ENCODE assay signal across 8 mouse cellular contexts in the genomic region with DNA sequence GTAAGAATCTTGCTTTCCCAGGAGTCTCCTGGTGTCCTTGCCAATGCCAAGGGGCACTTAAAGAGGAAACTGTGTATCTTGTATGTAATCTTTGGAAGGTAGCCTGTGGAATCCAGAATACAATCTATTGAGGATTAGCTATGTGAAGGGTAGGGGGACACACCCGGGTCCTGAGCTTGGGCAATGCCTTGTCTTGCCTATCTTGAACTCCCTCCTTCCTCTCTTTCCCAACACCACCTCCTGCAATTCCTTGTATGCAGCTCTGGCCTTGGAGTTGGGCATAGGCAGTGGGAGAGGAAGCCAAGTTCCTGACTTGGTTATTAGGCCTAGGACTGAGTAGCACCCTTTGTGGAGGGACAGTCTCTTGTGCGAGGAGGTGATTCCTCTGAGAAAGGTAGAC. TPM values are rescaled to one million over a fixed set of nuclear protein-coding genes. Genes with fewer than 3 reads are reported as not detected.
DNase-seq lines count a peak whose midpoint lies in the region; ATAC-seq and TF ChIP-seq lines count a peak whose summit lies in the region.

No protein-coding gene starts in this region.

- H3K4me1 ChIP-seq in lung, adult 2 months (ENCODE audit: control insufficient read depth, insufficient read depth, low read length) = peaks cover 16% of the 10 kb centered on the region
- H3K4me1 ChIP-seq in forebrain, embryonic 11.5 days (replicated peaks; ENCODE audit: control insufficient read depth, insufficient read depth, low read length) = peaks cover 5% of the 10 kb centered on the region; the same call in 1 of the 2 replicates
- H3K4me1 ChIP-seq in intestine, embryonic 16.5 days (ENCODE audit: control insufficient read depth, insufficient read depth, low read length) = peaks cover 45% of the 10 kb centered on the region
- H3K4me1 ChIP-seq in neural tube, embryonic 15.5 days = peaks cover 27% of the 10 kb centered on the region

- no peaks in the 10 kb centered on the region for H3K27me3 ChIP-seq in forebrain, embryonic 11.5 days (ENCODE audit: control insufficient read depth, insufficient read depth, low read length)
- no peaks in the 10 kb centered on the region for H3K27me3 ChIP-seq in intestine, embryonic 16.5 days (replicated peaks; ENCODE audit: control insufficient read depth, insufficient read depth, low read length)
- H3K27me3 ChIP-seq in neural tube, embryonic 15.5 days (replicated peaks) = 0 out of 2 replicates have a peak, but pooled peaks cover 5% of the 10 kb centered on the region

- no peaks in the 10 kb centered on the region for H3K9me3 ChIP-seq in forebrain, embryonic 11.5 days (ENCODE audit: control insufficient read depth, low read length)
- H3K9me3 ChIP-seq in intestine, embryonic 16.5 days (ENCODE audit: control insufficient read depth, low read length) = no peaks in the 10 kb centered on the region
- no peaks in the 10 kb centered on the region for H3K9me3 ChIP-seq in neural tube, embryonic 15.5 days (replicated peaks)

- TF ChIP-seq POLR2A in lung, adult 2 months (IDR thresholded peaks at IDR 0.05; ENCODE audit: borderline replicate concordance, extremely low read depth, low read depth, low read length) = no peak

- no peak overlapping the region for H3K4me3 ChIP-seq in lung, adult 2 months (replicated peaks; ENCODE audit: extremely low read depth, low read depth, low read length)
- 0 out of 2 replicates have a peak overlapping the region, but pooled peaks have one; percentile 89 for H3K4me3 ChIP-seq in forebrain, embryonic 11.5 days (ENCODE audit: low read depth, low read length)
- H3K4me3 ChIP-seq in intestine, embryonic 16.5 days (ENCODE audit: low read length) = peak overlapping the region; percentile 88
- peak overlapping the region; percentile 78; the same call in 1 of the 2 replicates for H3K4me3 ChIP-seq in neural tube, embryonic 15.5 days (replicated peaks)

- peak; percentile 18 for DNase-seq in lung, postnatal 10 days
- no peak for DNase-seq in lung, adult 2 months
- no peak for DNase-seq in forebrain, embryonic 11.5 days (ENCODE audit: low spot score)
- DNase-seq in left cerebral cortex, postnatal 14 days (ENCODE audit: low spot score in 2 of 2) = no peak
- DNase-seq in spleen, postnatal 14 days (ENCODE audit: low spot score in 2 of 2) = no peak
- DNase-seq in gastrocnemius, postnatal 4 days (ENCODE audit: low spot score in 2 of 2) = no peak

- no peak overlapping the region for H3K27ac ChIP-seq in forebrain, embryonic 11.5 days (ENCODE audit: low read depth, low read length)
- H3K27ac ChIP-seq in intestine, embryonic 16.5 days (ENCODE audit: low read length) = peak overlapping the region; percentile 100
- H3K27ac ChIP-seq in neural tube, embryonic 15.5 days (replicated peaks) = no peak overlapping the region

- 45% methylated on average over 2 of the region's 2 CpGs for WGBS in lung, adult 2 months
- whole genome bisulfite sequencing in forebrain, embryonic 11.5 days = 82% methylated on average over 2 of the region's 2 CpGs
- WGBS in intestine, embryonic 16.5 days = 67% methylated on average over 2 of the region's 2 CpGs
- 66% methylated on average over 2 of the region's 2 CpGs for whole genome bisulfite sequencing in neural tube, embryonic 15.5 days

- intact Hi-C loops in left cerebral cortex, postnatal 14 days (cut with DNase I) = no loop called here

- ATAC-seq in forebrain, embryonic 11.5 days (replicated peaks; ENCODE audit: low FRiP score) = no peak
- ATAC-seq in intestine, embryonic 16.5 days = no peak
- no peak for ATAC-seq in neural tube, embryonic 15.5 days (ENCODE audit: low FRiP score)

- no peaks in the 10 kb centered on the region for H3K36me3 ChIP-seq in forebrain, embryonic 11.5 days (ENCODE audit: control insufficient read depth, insufficient read depth, low read length)
- no peaks in the 10 kb centered on the region for H3K36me3 ChIP-seq in intestine, embryonic 16.5 days (ENCODE audit: control insufficient read depth, insufficient read depth, low read length)
- H3K36me3 ChIP-seq in neural tube, embryonic 15.5 days = no peaks in the 10 kb centered on the region

- no peak for TF ChIP-seq CTCF in lung, adult 2 months (IDR thresholded peaks at IDR 0.05; ENCODE audit: insufficient read depth, low read length)

- H3K9ac ChIP-seq in forebrain, embryonic 11.5 days (ENCODE audit: low read length) = no peak overlapping the region
- peak overlapping the region; percentile 97 for H3K9ac ChIP-seq in intestine, embryonic 16.5 days (ENCODE audit: low read depth, low read length)
- no peak overlapping the region for H3K9ac ChIP-seq in neural tube, embryonic 15.5 days (replicated peaks)

- H3K4me2 ChIP-seq in forebrain, embryonic 11.5 days (ENCODE audit: low read depth, low read length, severe bottlenecking) = 0 out of 2 replicates have a peak overlapping the region, but pooled peaks have one; percentile 75
- peak overlapping the region; percentile 81 for H3K4me2 ChIP-seq in intestine, embryonic 16.5 days (ENCODE audit: low read depth, low read length)
- H3K4me2 ChIP-seq in neural tube, embryonic 15.5 days = peak overlapping the region; percentile 93

RNA-seq across cellular contexts. Expression of gene Lpp, which starts 1.8 kb away (rescaled TPM):
- polyA plus RNA-seq in lung, adult 2 months (2012; rRNA removed) = 17.6 and 18.7 TPM in 2 replicates
- polyA plus RNA-seq in forebrain, embryonic 11.5 days (2014; fragmentation: Nextera tagmentation; extraction: Ambion mirVana) = 20.4 and 22.1 TPM in 2 replicates
- 64.7 and 66.5 TPM in 2 replicates for polyA plus RNA-seq in intestine, embryonic 16.5 days (2015; fragmentation: Nextera tagmentation; extraction: Ambion mirVana)
- 10.6 and 19.5 TPM in 2 replicates for polyA plus RNA-seq in neural tube, embryonic 15.5 days (2015; fragmentation: Nextera tagmentation; extraction: Ambion mirVana)
- 1 to 10 TPM; 6.8 to 8.3 TPM for total RNA-seq in left cerebral cortex, postnatal 14 days (2021)
- 10 to 100 TPM; 46.7 to 52.2 TPM for total RNA-seq in gastrocnemius, postnatal 4 days (2021)
